18 mouse cellular contexts compared by ENCODE assay signal in genomic region chr3:147479890-147480289, GRCm38 (mm10).
DNase-seq lines count a peak whose midpoint lies in the region; ATAC-seq and TF ChIP-seq lines count a peak whose summit lies in the region.
"Had no signal": no experiment of that assay in that cellular context is flagged by ENCODE, and none has a peak within 500 bp of the region (broad histone marks: within the 10 kb centered on the region; RNA-seq: fewer than 3 reads in every experiment).

No protein-coding gene starts in this region.

- no peak for TF ChIP-seq CTCF in CH12.LX (conservative IDR thresholded peaks at IDR 0.05 in 1 of 2, IDR thresholded peaks at IDR 0.05 in 1 of 2; ENCODE audit: low read depth in 2 of 2, low read length in 2 of 2)

- 88% methylated on average over 1 of the region's 1 CpGs for WGBS in forebrain, embryonic 12.5 days

- peak; percentile 76 for TF ChIP-seq EP300 in CH12.LX (IDR thresholded peaks at IDR 0.05; ENCODE audit: low read length)

- no peak overlapping the region for H3K4me3 ChIP-seq in CH12.LX (replicated peaks in 1 of 3; ENCODE audit: low read depth in 2 of 3, low read length in 2 of 3, poor library complexity in 1 of 3)
- no peak overlapping the region for H3K4me3 ChIP-seq in forebrain, embryonic 12.5 days (replicated peaks)

- no peaks in the 10 kb centered on the region for H3K27me3 ChIP-seq in CH12.LX (replicated peaks)
- no peaks in the 10 kb centered on the region for H3K27me3 ChIP-seq in forebrain, embryonic 12.5 days
- H3K27me3 ChIP-seq: Patski had no signal

- no peak for TF ChIP-seq RAD21 in CH12.LX (IDR thresholded peaks at IDR 0.05; ENCODE audit: low read depth, low read length)

- H3K27ac ChIP-seq in CH12.LX (ENCODE audit: insufficient read depth, low read depth), result no peak overlapping the region
- no peak overlapping the region for H3K27ac ChIP-seq in forebrain, embryonic 12.5 days

- DNase-seq in CH12.LX (ENCODE audit: extremely low read depth), result no peak
- DNase-seq: adrenal gland, adult 2 months; adrenal gland, adult 8-10 months; adrenal gland, postnatal 10 days; adrenal gland, postnatal 14 days; adrenal gland, postnatal 25 days; adrenal gland, postnatal 36 days; B cell, adult 2 months; cerebellum, adult 11 months; cerebellum, adult 11-12 months; cerebellum, adult 18-20 months; cerebellum, adult 2 months; cerebellum, adult 8-10 months had no signal

- no peak overlapping the region for H3K9ac ChIP-seq in CH12.LX (ENCODE audit: insufficient read depth, low read depth)
- no peak overlapping the region for H3K9ac ChIP-seq in forebrain, embryonic 12.5 days

- H3K36me3 ChIP-seq in CH12.LX (replicated peaks in 1 of 2; ENCODE audit: control insufficient read depth in 1 of 2, insufficient read depth in 1 of 2, low read length in 1 of 2), result no peaks in the 10 kb centered on the region
- no peaks in the 10 kb centered on the region for H3K36me3 ChIP-seq in forebrain, embryonic 12.5 days (replicated peaks)
- H3K36me3 ChIP-seq: G1E had no signal

- TF ChIP-seq POLR2A in CH12.LX (IDR thresholded peaks at IDR 0.05; ENCODE audit: low read depth, low read length), result no peak

- no peaks in the 10 kb centered on the region for H3K9me3 ChIP-seq in CH12.LX (replicated peaks; ENCODE audit: low read length)
- H3K9me3 ChIP-seq in forebrain, embryonic 12.5 days, result no peaks in the 10 kb centered on the region
- H3K9me3 ChIP-seq: G1E had no signal

- ATAC-seq in forebrain, embryonic 12.5 days (ENCODE audit: low FRiP score), result no peak
- ATAC-seq: activated CD4-positive, CD25-positive, alpha-beta regulatory T cell, adult 4 months; CD4-positive, CD25-positive, alpha-beta regulatory T cell, adult 4 months; Patski had no signal

- peaks cover 0 to 12% of the 10 kb centered on the region in 2 experiments; a peak in 2 of 4 replicates for H3K4me1 ChIP-seq in CH12.LX (ENCODE audit: control insufficient read depth in 1 of 2, insufficient read depth in 2 of 2)
- no peaks in the 10 kb centered on the region for H3K4me1 ChIP-seq in forebrain, embryonic 12.5 days

- peak overlapping the region; percentile 44; the same call in 1 of the 2 replicates for H3K4me2 ChIP-seq in CH12.LX (ENCODE audit: insufficient read depth, low read depth, poor library complexity, severe bottlenecking)
- H3K4me2 ChIP-seq in forebrain, embryonic 12.5 days, result no peak overlapping the region

- H3K79me2 ChIP-seq in CH12.LX (replicated peaks; ENCODE audit: control insufficient read depth, extremely low read depth, insufficient read depth, poor library complexity, severe bottlenecking), result no peaks in the 10 kb centered on the region

- in situ Hi-C loops in CH12.LX (cut with MboI; ENCODE audit: low pct_ligation_motif_present, low pct_unique_long_range_greater_than_20kb, low sequenced_read_pairs), result no loop called here

- dilution Hi-C loops in CH12.LX (cut with MboI; ENCODE audit: extremely low pct_ligation_motif_present, extremely low pct_unique_long_range_greater_than_20kb, low sequenced_read_pairs), result no loop called here

TF ChIP-seq in CH12.LX, 34 proteins besides CTCF, POLR2A, EP300 and RAD21:
- TF ChIP-seq IRF4 (IDR thresholded peaks at IDR 0.05; ENCODE audit: low read depth, low read length), result peak; percentile 78
- no peak for TF ChIP-seq ZC3H11A (IDR thresholded peaks at IDR 0.05; ENCODE audit: low read depth, low read length)
